Comparison of ENCODE assay signal across 8 mouse cellular contexts in genomic region chr3:100160682-100161445, GRCm38 (mm10). TPM values are rescaled to one million over a fixed set of nuclear protein-coding genes. Genes with fewer than 3 reads are reported as not detected.
A peak's percentile ranks its signal among the peaks of the same experiment; 100 is the strongest.
DNase-seq lines count a peak whose midpoint lies in the region; ATAC-seq and TF ChIP-seq lines count a peak whose summit lies in the region.

No protein-coding gene starts in this region.

- TF ChIP-seq POLR2A in limb, embryonic 14.5 days (IDR thresholded peaks at IDR 0.05; ENCODE audit: borderline replicate concordance, extremely low read depth, insufficient read depth, insufficient read length), result no peak

- H3K9ac ChIP-seq in lung, embryonic 14.5 days, result peak overlapping the region; percentile 75; the same call in 1 of the 2 replicates
- H3K9ac ChIP-seq in limb, embryonic 14.5 days (ENCODE audit: low read depth, low read length, severe bottlenecking), result peak overlapping the region; percentile 82; the same call in 1 of the 2 replicates

- TF ChIP-seq CTCF in lung, embryonic 14.5 days (IDR thresholded peaks at IDR 0.05; ENCODE audit: low read depth), result no peak

- DNase-seq in lung, embryonic 14.5 days, result no peak
- DNase-seq in lung, adult 18-20 months, result no peak
- no peak for DNase-seq in forebrain, embryonic 10.5 days (ENCODE audit: extremely low spot score, low spot score)
- no peak for DNase-seq in limb, embryonic 14.5 days (ENCODE audit: low spot score)
- peak; percentile 34 for DNase-seq in splenic B cell, adult 2 months (ENCODE audit: low read depth, low spot score)
- no peak for DNase-seq in left cerebral cortex, adult 11 months (ENCODE audit: low spot score)
- no peak for DNase-seq in gastrocnemius, adult 8-10 months (ENCODE audit: low spot score in 2 of 2)
- DNase-seq in adipocyte (ENCODE audit: low spot score), result no peak

- H3K27ac ChIP-seq in lung, embryonic 14.5 days (ENCODE audit: low read depth), result no peak overlapping the region
- H3K27ac ChIP-seq in forebrain, embryonic 10.5 days, result no peak overlapping the region
- no peak overlapping the region for H3K27ac ChIP-seq in limb, embryonic 14.5 days (replicated peaks; ENCODE audit: low read depth, low read length)

- peak overlapping the region; percentile 84 for H3K4me2 ChIP-seq in lung, embryonic 14.5 days
- H3K4me2 ChIP-seq in limb, embryonic 14.5 days (replicated peaks; ENCODE audit: low read depth, low read length, severe bottlenecking), result peak overlapping the region; percentile 76

- H3K9me3 ChIP-seq in lung, embryonic 14.5 days (ENCODE audit: low read depth, low read length), result no peaks in the 10 kb centered on the region
- H3K9me3 ChIP-seq in forebrain, embryonic 10.5 days, result no peaks in the 10 kb centered on the region
- no peaks in the 10 kb centered on the region for H3K9me3 ChIP-seq in limb, embryonic 14.5 days (ENCODE audit: control insufficient read depth, low read length)

- ATAC-seq in lung, embryonic 14.5 days (ENCODE audit: insufficient read depth), result no peak
- no peak for ATAC-seq in limb, embryonic 14.5 days (ENCODE audit: low FRiP score, low read depth)

- H3K4me1 ChIP-seq in lung, embryonic 14.5 days (ENCODE audit: insufficient read depth), result peaks cover 4% of the 10 kb centered on the region
- H3K4me1 ChIP-seq in forebrain, embryonic 10.5 days, result peaks cover 24% of the 10 kb centered on the region
- peaks cover 7% of the 10 kb centered on the region for H3K4me1 ChIP-seq in limb, embryonic 14.5 days (ENCODE audit: control insufficient read depth, insufficient read depth, low read length)

- H3K27me3 ChIP-seq in lung, embryonic 14.5 days (ENCODE audit: insufficient read depth, low read length), result no peaks in the 10 kb centered on the region
- H3K27me3 ChIP-seq in forebrain, embryonic 10.5 days (ENCODE audit: poor library complexity, severe bottlenecking), result no peaks in the 10 kb centered on the region
- H3K27me3 ChIP-seq in limb, embryonic 14.5 days (ENCODE audit: control insufficient read depth, insufficient read depth, low read length), result no peaks in the 10 kb centered on the region
- H3K27me3 ChIP-seq in splenic B cell, adult 2 months (ENCODE audit: control insufficient read depth, insufficient read depth, low read length, poor library complexity, severe bottlenecking), result no peaks in the 10 kb centered on the region

- H3K4me3 ChIP-seq in lung, embryonic 14.5 days (ENCODE audit: low read depth, low read length), result peak overlapping the region; percentile 78
- peak overlapping the region; percentile 89 for H3K4me3 ChIP-seq in forebrain, embryonic 10.5 days
- H3K4me3 ChIP-seq in limb, embryonic 14.5 days (replicated peaks; ENCODE audit: low read length), result peak overlapping the region; percentile 82

- WGBS in lung, embryonic 14.5 days, result 82% methylated on average over 15 of the region's 15 CpGs
- WGBS in forebrain, embryonic 10.5 days, result 91% methylated on average over 15 of the region's 15 CpGs
- 89% methylated on average over 15 of the region's 15 CpGs for WGBS in limb, embryonic 14.5 days

- H3K36me3 ChIP-seq in lung, embryonic 14.5 days (ENCODE audit: insufficient read depth), result peaks cover 36% of the 10 kb centered on the region
- H3K36me3 ChIP-seq in forebrain, embryonic 10.5 days (replicated peaks), result peaks cover 50% of the 10 kb centered on the region
- H3K36me3 ChIP-seq in limb, embryonic 14.5 days (ENCODE audit: control insufficient read depth, insufficient read depth, low read length), result peaks cover 37% of the 10 kb centered on the region
- H3K36me3 ChIP-seq in splenic B cell, adult 2 months (ENCODE audit: control insufficient read depth, insufficient read depth, low read length, poor library complexity, severe bottlenecking), result peaks cover 8% of the 10 kb centered on the region

RNA-seq across cellular contexts. Expression of gene Gdap2, which starts 1.3 kb away (rescaled TPM):
- 21.9 and 22.0 TPM in 2 replicates for polyA plus RNA-seq in lung, embryonic 14.5 days (2014; fragmentation: Nextera tagmentation; extraction: Ambion mirVana)
- polyA plus RNA-seq in forebrain, embryonic 10.5 days (2016; fragmentation: Nextera tagmentation; extraction: Ambion mirVana), result 25.2 and 25.9 TPM in 2 replicates
- 23.3 and 24.3 TPM in 2 replicates for polyA plus RNA-seq in limb, embryonic 14.5 days (2012; rRNA removed)
- 34.1 and 36.0 TPM in 2 replicates for polyA plus RNA-seq in limb, embryonic 14.5 days (2014; fragmentation: Nextera tagmentation; extraction: Ambion mirVana)
- total RNA-seq in gastrocnemius, adult 8-10 months (2022), result 1 to 10 TPM; 5.4 to 6.8 (median 6.4) TPM

RNA-seq across cellular contexts. Expression of gene Wdr3, which starts 1.3 kb away (rescaled TPM):
- 45.3 and 45.8 TPM in 2 replicates for polyA plus RNA-seq in lung, embryonic 14.5 days (2014; fragmentation: Nextera tagmentation; extraction: Ambion mirVana)
- polyA plus RNA-seq in forebrain, embryonic 10.5 days (2016; fragmentation: Nextera tagmentation; extraction: Ambion mirVana), result 62.9 and 66.1 TPM in 2 replicates
- 27.6 and 41.8 TPM in 2 replicates for polyA plus RNA-seq in limb, embryonic 14.5 days (2012; rRNA removed)
- polyA plus RNA-seq in limb, embryonic 14.5 days (2014; fragmentation: Nextera tagmentation; extraction: Ambion mirVana), result 44.0 and 44.4 TPM in 2 replicates
- 10 to 100 TPM in 2 of 4 experiments, 1 to 10 TPM in 2; 9.6 to 16.8 (median 10.4) TPM for total RNA-seq in gastrocnemius, adult 8-10 months (2022)
